Mouse (Mus musculus) left cerebral cortex, postnatal 25 days (tissue): ENCODE results near the gene Espl1. TPM values are rescaled to one million over a fixed set of nuclear protein-coding genes. Genes with fewer than 3 reads are reported as not detected.
"Not testable (repeated sequence)": the region's sequence is repeated elsewhere in the genome, so short reads cannot be mapped to it uniquely, and the experiment has no call there.

Experiments used
- DNase-seq, 2 experiments: peaks; one replicate each; pipeline ENCODE4 v3.0.0; 2022; ENCODE audit warnings: low spot score in 2 of 2, mixed read lengths in 1 of 2
- intact Hi-C: fragments of 180-260 bp; cut with DNase I; formaldehyde crosslinking; loops from one replicate; pipeline ENCODE4 v1.15.1; 2025
- total RNA-seq, 2 experiments: library from RNA; stranded (reverse); gene quantifications; 2 replicates each; pipeline ENCODE4 v1.2.3; 2021

The Espl1 gene
- total RNA-seq, 2 experiments from 2014 or later: 0.60 to 0.76 TPM

- intact Hi-C loops: no loop called here
- no peak for DNase-seq
Measured at GRCm38 (mm10) chr15:102324654-102325473, 28.8 kb downstream of the Espl1 start.

DNA sequence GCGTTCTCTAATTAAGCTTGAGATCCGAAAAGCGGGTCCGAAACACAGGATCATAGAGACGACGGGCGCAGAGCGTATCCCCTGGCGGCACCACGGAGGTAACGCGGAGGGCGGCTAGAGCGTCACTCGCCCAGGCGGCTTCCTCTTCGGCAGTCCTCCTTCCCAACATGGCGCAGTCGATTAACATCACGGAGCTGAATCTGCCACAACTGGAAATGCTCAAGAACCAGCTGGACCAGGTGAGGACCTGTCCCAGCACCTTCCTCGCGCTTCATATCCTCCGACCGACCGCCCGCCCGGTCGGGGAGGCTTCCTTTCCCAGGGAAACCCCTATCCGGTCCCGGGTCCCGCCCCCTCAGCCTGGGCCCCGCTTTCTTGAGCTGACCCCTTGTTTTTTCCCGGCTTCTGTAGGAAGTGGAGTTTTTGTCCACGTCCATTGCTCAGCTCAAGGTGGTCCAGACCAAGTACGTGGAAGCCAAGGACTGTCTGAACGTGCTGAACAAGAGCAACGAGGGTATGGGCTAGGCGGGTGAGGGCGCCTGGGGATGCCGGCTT is 30.0 kb downstream of the Espl1 start, which contains the start of gene Pfdn5:
Gene Pfdn5, plus strand, starts transcription at position 95 of the 555 bp plus-strand sequence.
- peak; percentile 90 to 91 for DNase-seq
- intact Hi-C loops: no loop called here

- intact Hi-C loops: no loop called here
- no peak for DNase-seq
Measured at GRCm38 (mm10) chr15:102326892-102327291, 30.8 kb downstream of the Espl1 start.

- peak; percentile 85 to 89 for DNase-seq
- intact Hi-C loops: no loop called here
Measured at GRCm38 (mm10) chr15:102331610-102332015, 35.5 kb downstream of the Espl1 start, which contains the start of gene Myg1. TSS of gene Myg1 (plus strand) at chr15:102331709.

DNA sequence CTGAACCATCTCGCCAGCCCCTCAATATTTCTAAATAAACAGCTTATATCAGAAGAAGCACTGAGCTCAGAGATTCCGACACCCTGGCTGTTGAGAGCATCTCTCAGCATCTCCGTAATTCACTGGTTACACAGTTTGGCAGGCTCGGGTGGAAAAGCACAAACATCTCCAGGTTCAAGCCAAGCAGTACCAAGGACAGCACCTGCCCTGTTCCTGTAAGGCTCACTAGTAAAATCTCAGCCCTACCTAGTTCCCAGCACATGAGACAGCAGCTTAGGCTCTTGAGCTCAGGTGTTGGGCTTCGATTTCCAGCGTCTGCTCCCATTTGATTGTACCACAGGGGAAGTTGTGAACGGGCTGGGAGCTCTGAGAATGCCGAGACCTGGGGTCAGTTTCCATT is 39.2 kb downstream of the Espl1 start:
- intact Hi-C loops: no loop called here
- DNase-seq: no peak

GRCm38 (mm10) chr15:102335925-102336324 is 39.9 kb downstream of the Espl1 start:
- intact Hi-C loops: not testable (repeated sequence)
- DNase-seq: peak in 1 of 2 experiments; percentile 18

DNA sequence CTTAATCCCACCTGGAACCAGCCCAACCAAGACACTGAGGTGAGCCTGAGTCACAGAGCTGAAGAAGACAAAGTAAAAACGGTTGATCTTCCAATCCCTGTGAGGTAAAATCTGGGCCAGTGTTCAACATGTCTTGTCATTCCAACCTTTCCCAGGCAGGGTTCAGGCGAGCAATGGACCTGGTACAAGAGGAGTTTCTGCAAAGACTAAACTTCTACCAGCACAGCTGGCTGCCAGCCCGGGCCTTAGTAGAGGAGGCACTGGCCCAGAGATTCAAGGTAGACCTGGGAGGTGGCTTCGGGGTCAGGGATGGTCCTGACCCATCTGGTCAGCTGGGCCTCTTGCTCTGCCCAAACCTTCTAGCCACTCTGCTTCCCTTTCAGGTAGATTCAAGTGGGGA is 40.9 kb downstream of the Espl1 start:
- no peak for DNase-seq
- intact Hi-C loops: no loop called here

DNA sequence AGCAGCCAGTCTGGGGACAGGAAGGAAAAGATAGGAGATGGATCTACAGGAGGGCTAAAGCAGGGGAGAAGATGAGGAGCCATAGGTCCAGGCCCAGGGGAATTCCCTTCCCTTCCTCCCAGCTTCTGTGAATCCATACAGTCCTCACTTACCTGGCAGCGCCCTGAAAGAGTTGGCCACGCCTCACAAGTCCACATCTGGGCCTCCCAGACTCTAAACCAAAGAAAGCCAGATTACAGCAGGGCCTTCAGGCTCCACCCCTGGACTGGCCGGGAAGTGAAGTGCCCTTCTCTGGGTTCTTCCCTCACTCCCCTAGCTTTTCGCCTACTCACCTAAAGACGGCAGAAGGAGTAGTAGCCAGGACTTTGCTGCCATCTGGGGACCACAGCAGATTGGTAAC is 43.5 kb downstream of the Espl1 start:
- no peak for DNase-seq
- intact Hi-C loops: loop anchor here (5.0 kb wide), 1 partner anchor 38 kb away; no protein-coding TSS in a partner anchor

DNA sequence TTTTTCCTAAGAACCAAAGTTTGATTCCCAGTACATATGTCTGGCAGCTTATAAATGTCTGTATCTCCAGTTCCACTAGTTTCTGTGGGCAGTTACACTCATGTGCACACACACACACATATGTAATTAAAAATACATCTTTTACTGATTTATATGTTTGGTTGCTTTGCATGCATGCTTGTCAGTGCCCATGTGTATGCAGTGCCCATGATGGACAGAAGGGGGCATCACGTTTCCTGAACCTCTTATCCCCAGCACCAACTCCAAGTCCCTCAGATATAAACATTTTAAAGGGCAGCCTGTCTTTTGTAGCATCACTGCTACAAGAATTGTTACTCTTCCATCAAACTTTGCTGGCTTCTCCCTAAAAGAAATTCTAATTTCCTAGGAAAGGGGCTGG is 45.5 kb downstream of the Espl1 start:
- intact Hi-C loops: loop anchor here (5.0 kb wide), 1 partner anchor 36 kb away; no protein-coding TSS in a partner anchor

DNA sequence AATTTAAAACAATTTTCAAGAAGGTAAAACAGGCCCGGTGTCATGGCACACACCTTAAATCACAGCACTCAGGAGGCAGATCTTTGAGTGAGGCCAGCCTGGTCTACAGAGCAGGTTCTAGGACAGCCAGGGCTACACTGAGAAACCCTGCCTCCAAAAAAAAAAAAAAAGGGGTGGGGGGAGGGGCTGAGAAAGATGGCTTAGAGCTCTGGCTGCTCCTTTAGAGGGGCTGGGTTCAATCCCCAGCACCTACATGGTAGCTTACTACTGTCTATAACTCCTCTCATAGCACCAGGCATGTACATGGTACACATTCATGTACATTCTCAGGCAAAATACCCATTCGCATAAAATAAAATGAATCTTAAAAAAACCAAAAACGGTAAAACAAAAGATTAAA is 48.4 kb downstream of the Espl1 start:
- intact Hi-C loops: loop anchor here (5.0 kb wide), 1 partner anchor 33 kb away; no protein-coding TSS in a partner anchor
- no peak for DNase-seq

More for the DNA sequence above, 45.5 kb downstream of the Espl1 start:
- peak in 1 of 2 experiments; percentile 27 for DNase-seq

- no peak for DNase-seq
Measured at GRCm38 (mm10) chr15:102346444-102346843, 50.4 kb downstream of the Espl1 start.

DNA sequence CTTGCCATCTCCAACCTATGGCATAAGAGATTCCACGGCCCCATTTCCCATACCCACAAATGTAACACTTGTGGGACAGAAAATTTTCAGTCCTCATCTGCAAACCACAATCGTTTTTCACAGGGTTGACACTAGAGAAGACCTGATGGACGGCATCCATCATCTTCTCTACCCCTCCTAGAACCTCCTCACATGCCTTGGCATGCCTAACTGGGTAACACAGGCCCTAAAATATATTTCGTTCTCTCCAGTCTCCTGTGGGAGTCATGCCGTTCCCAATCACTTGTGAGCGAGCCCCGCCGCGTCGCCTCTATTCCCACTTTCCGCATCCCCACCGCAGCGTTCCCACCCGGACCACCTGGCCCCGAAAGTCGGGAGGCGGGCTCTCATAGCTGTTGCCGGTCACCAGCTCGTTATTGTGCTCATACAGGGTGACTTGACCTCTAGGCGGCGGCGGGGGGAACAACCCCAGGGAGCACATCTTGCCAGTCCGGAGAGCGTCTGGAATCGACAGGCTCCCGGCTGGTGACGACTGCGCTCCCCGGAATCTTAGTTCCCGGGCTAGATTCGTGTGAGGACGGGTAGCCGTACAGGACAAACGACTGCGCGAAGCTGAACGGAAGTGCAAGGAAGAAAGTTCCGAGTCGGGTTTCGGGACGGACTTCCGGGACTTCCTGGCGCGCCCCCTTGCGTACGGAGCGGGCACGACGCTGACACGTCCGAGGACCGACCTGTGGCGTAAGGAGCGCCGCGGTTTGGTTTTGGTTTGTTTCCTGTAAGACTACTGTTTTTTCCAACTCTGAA is 54.3 kb downstream of the Espl1 start, which contains the start of gene Aaas:
Gene Aaas, minus strand, starts transcription at position 634 of the 804 bp plus-strand sequence.
- DNase-seq: peak; percentile 94 to 96
- intact Hi-C loops: no loop called here

More at GRCm38 (mm10) chr15:102346444-102346843, 50.4 kb downstream of the Espl1 start:
- intact Hi-C loops: no loop called here

- intact Hi-C loops: no loop called here
- no peak for DNase-seq
Measured at GRCm38 (mm10) chr15:102350942-102351291, 54.9 kb downstream of the Espl1 start.

DNA sequence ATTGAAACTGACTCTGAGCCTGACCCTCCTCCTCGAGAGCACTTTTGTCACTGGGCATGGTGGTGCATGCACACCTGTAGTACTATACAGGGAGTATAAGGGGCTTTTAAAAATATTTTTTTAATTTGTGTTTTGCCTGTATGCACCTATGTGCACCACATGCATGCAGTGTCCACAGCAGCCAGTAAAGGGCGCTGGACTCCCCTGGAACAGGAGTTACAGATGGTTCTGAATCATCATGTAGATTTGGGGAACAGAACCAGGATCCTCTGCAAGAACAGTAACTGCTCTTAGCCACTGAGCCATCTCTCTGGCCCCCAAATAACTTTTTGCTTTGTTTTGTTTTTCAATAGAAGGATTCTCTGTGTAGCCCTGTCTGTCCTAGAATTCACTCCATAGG is 56.1 kb downstream of the Espl1 start:
- no peak for DNase-seq
- intact Hi-C loops: no loop called here

GRCm38 (mm10) chr15:102353986-102354385 is 57.9 kb downstream of the Espl1 start:
- no peak for DNase-seq
- intact Hi-C loops: no loop called here

DNA sequence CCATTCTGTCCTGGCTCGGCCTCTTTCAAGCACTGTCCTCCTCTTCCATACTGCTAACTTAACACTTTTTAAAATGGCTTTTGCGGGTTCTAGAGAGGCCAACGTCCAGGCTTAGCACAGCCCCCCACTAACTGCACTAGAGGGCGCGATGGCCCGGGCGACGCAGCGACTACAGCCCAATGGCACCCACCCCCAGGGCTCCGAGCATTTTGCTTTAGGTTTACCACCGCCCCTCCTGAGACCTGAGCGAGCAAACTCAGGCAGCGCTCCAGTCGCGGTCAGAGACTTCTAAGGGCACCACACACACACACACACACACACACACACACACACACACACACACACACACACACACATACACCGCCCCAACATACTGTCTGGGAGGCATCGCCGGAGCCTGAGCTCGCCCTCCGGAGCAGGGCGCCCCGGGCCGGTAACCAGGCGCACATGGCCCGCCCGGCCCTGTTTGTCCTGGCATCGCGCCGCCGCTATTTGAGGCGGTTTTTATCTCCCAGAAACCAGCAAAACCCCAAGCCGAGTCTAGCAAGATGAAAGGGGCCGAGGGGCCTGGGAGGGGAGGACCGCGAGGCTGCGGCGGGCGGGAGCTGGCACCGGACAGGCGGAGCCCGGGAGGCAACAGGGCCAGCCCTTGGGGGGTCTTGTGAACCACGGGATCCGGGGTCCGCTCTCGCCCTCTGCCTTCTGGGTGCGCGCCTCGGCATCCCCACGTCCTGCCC is 59.2 kb downstream of the Espl1 start:
- intact Hi-C loops: loop anchor here (1.0 kb wide), 1 partner anchor 21 kb away; no protein-coding TSS in a partner anchor
- peak in 1 of 2 experiments; percentile 17 for DNase-seq

- intact Hi-C loops: loop anchor here (1.0 kb wide), 1 partner anchor 20 kb away; no protein-coding TSS in a partner anchor
- DNase-seq: peak in 1 of 2 experiments; percentile 40
Measured at GRCm38 (mm10) chr15:102355871-102356441, 59.9 kb downstream of the Espl1 start.

DNA sequence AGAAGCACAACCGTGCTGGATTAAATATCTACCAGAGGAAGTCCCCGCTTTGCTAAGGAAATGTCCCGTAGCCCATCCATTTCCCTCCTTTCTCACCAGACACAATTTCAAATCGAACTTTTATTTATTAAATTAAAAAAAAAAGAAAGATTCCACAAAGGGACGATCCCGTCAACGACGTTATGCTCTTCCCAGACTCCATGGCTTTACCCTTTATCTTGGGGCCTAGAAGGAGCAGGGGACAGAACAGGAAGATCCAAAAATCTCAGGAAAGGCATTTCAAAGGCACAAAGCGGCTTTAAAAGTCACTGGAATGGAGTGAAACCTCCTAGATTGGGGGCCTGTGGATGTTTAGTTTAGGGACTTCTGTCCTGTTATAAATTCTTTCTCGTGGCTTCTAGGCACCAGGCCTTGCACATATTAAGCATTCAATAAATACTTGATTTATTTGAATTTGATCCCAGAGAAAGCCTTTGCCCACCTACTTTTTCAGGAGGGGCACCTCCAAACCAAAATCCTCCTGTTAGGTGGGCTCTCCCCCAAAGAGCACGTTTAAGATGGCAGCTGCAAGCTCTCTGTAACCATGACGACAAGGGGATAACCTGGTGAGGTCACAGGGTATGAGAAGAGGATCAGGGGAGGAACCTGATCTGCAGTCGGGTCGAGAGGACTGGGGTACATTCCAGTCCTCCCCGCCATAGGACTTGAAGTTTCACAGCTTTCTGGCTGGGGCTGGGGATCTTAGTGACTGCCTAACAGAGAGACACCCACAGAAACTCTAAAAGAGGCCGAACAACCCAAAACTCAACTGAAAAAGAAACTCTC is 60.6 kb downstream of the Espl1 start:
- DNase-seq: no peak
- intact Hi-C loops: no loop called here
